Mouse (Mus musculus) intestine, embryonic 16.5 days (tissue): ENCODE results near the gene Alb. TPM values are rescaled to one million over a fixed set of nuclear protein-coding genes. Genes with fewer than 3 reads are reported as not detected.

Experiments used
- ATAC-seq: fragments of 200-750 bp; cut with Nextera tagmentation; 2 replicates; pipeline ENCODE4 v1.8.0; 2017; ENCODE audit warnings: moderate TSS enrichment, moderate library complexity
- H3K27ac ChIP-seq: fragments of 300-500 bp; sonication (generic); 2 replicates; pipeline ENCODE4 v1.5.1; 2014; ENCODE audit warnings: mild to moderate bottlenecking, low read length
- H3K27me3 ChIP-seq: fragments of 300-500 bp; sonication (generic); replicated peaks from 2 replicates; pipeline ENCODE4 v1.6.1; 2014; ENCODE audit warnings: low read length, control low read depth, mixed read lengths; ENCODE audit not compliant: control insufficient read depth, insufficient read depth
- H3K36me3 ChIP-seq: fragments of 300-500 bp; sonication (generic); 2 replicates; pipeline ENCODE4 v1.6.1; 2014; ENCODE audit warnings: low read length, control low read depth; ENCODE audit not compliant: control insufficient read depth, insufficient read depth
- H3K4me1 ChIP-seq: fragments of 300-500 bp; sonication (generic); 2 replicates; pipeline ENCODE4 v1.6.1; 2014; ENCODE audit warnings: low read length, control low read depth, mixed read lengths; ENCODE audit not compliant: control insufficient read depth, insufficient read depth
- H3K4me2 ChIP-seq: fragments of 300-500 bp; sonication (generic); 2 replicates; pipeline ENCODE4 v1.6.1; 2014; ENCODE audit warnings: low read depth, low read length, control low read depth
- H3K4me3 ChIP-seq: fragments of 300-500 bp; sonication (generic); 2 replicates; pipeline ENCODE4 v1.5.1; 2014; ENCODE audit warnings: mild to moderate bottlenecking, low read length
- H3K9ac ChIP-seq: fragments of 300-500 bp; sonication (generic); 2 replicates; pipeline ENCODE4 v1.6.1; 2014; ENCODE audit warnings: low read depth, low read length
- H3K9me3 ChIP-seq: fragments of 300-500 bp; sonication (generic); 2 replicates; pipeline ENCODE4 v1.6.1; 2016; ENCODE audit warnings: low read length, control low read depth; ENCODE audit not compliant: control insufficient read depth
- WGBS: fragments of 180-500 bp; shearing (Covaris S2); extraction: QIAGEN DNeasy Blood & Tissue Kit; methylation state at CpG from one replicate; pipeline ENCODE4 v1.1.7; 2014; 5-methylcytosine and 5-hydroxymethylcytosine counted together
- polyA plus RNA-seq: library from polyadenylated mRNA; unstranded; fragments of >200 nt; fragmentation: Nextera tagmentation; extraction: Ambion mirVana; gene quantifications from 2 replicates; pipeline ENCODE4 v1.2.1, GENCODE M21; 2015

The Alb gene
- polyA plus RNA-seq, 1 experiment from 2014 or later = 106 TPM

DNA sequence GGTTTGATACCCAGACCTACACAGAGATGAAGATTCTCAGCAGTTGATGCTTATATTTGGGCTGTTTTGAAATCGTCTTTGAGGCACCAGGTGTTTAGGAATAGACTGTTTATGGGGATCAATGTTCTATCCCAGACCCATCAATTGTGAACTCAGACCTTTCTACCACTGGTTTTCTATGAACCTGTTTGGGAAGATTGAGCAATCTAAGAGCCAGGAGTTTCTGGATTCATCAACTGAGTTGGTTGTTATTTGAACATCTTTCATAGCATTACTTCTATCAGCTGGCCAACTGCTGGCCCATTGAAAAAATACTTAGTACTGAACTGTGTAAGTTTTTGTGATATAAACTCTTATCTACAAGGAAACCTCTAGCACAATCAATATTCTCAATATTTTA, 3.5 kb upstream of the Alb start:
- 75% methylated on average over 1 of the region's 1 CpGs for WGBS
- ATAC-seq = no peak
- Histone ChIP-seq H3K27ac (no peak overlapping the region), H3K9me3 (no peaks in the 10 kb centered on the region), H3K9ac (no peak overlapping the region), H3K4me1 (no peaks in the 10 kb centered on the region), H3K4me2 (no peak overlapping the region), H3K36me3 (no peaks in the 10 kb centered on the region), H3K27me3 (no peaks in the 10 kb centered on the region), H3K4me3 (no peak overlapping the region)

DNA sequence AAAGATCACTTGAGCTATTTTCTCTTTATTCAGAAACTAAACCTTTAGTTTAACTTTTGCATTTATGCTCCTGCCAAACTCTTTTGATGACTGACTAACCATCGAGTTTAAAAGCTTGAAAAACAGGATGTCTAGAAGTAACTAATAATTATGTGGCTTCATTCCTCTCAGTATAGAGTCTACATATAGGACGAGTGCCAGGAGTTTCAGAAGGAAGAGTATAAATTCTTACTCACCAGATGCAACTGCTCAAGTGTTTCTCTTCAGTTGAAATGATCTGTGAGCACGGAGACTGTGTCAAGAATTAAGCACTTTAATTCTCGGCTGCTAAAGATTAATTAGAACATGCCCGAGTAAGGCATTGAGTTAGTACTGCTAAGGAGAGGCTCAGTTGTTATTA, 2.0 kb upstream of the Alb start:
- Histone ChIP-seq H3K27me3 (no peaks in the 10 kb centered on the region), H3K9me3 (no peaks in the 10 kb centered on the region), H3K27ac (no peak overlapping the region), H3K4me1 (no peaks in the 10 kb centered on the region), H3K36me3 (no peaks in the 10 kb centered on the region), H3K4me2 (no peak overlapping the region), H3K4me3 (no peak overlapping the region), H3K9ac (no peak overlapping the region)
- WGBS = 50% methylated on average over 5 of the region's 5 CpGs
- 0 out of 2 replicates have a peak, but pooled peaks have one; percentile 60 for ATAC-seq

DNA sequence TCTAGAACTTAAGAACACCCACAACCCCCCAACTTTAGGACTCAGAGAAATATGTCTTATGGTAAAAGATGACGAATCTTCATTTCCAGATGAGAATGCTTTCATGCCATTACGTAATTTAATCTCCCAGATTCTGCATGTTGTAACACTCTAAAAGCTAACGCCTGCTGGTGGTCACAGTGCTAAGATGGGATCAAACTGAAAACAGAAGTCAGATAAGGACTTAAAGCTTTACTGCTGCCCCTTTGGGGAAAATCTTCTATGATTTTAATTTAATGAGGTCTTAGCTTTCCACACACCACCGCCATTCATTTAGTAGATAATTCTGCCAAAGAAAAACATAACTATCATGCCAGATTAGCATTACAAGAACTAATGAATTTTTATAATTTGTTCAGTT, 6.1 kb downstream of the Alb start:
- Histone ChIP-seq H3K9ac (no peak overlapping the region), H3K4me1 (no peaks in the 10 kb centered on the region), H3K4me2 (no peak overlapping the region), H3K9me3 (no peaks in the 10 kb centered on the region), H3K36me3 (no peaks in the 10 kb centered on the region), H3K27me3 (no peaks in the 10 kb centered on the region), H3K27ac (no peak overlapping the region), H3K4me3 (no peak overlapping the region)
- 79% methylated on average over 4 of the region's 4 CpGs for WGBS
- ATAC-seq = no peak

DNA sequence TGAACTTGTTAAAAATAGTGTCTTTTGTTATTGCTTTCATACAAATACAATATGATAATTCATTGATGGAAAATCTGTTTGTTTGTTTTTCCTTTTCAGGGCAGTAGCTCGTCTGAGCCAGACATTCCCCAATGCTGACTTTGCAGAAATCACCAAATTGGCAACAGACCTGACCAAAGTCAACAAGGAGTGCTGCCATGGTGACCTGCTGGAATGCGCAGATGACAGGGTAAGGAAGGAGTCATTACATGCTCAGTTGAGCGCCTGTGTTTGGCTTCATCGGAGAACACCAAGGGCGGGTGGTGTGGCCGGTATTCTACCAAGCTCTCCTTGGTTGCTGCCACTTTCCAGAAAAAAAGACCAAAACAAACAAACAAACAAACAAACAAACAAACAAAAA, 6.5 kb downstream of the Alb start:
- 43% methylated on average over 6 of the region's 6 CpGs for WGBS
- H3K27me3 ChIP-seq = no peaks in the 10 kb centered on the region
- H3K9me3 ChIP-seq = no peaks in the 10 kb centered on the region
- H3K9ac ChIP-seq = no peak overlapping the region
- no peak for ATAC-seq
- no peak overlapping the region for H3K4me3 ChIP-seq
- no peaks in the 10 kb centered on the region for H3K36me3 ChIP-seq
- H3K4me1 ChIP-seq = no peaks in the 10 kb centered on the region
- H3K4me2 ChIP-seq = no peak overlapping the region
- no peak overlapping the region for H3K27ac ChIP-seq

DNA sequence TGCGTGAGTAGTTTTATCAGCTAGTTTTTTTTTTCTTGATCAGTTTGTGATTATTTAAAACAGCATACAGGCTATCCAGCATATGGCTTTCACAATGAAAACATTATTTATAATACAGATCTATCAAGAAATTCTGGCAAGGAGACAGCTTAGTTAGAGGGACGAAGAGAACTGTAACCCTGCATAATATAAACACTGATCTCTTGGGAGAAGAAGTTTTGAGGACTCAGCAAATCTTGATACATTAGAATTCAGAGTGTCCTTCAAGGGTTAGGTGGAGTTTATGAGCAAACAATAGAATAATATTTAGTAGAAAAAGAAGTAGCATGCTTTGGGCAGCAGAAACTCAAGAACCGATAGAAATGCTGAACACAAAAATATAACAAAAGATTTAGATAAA, 10.1 kb downstream of the Alb start:
- Histone ChIP-seq H3K4me2 (no peak overlapping the region), H3K27ac (no peak overlapping the region), H3K9ac (no peak overlapping the region), H3K36me3 (no peaks in the 10 kb centered on the region), H3K27me3 (no peaks in the 10 kb centered on the region), H3K4me1 (no peaks in the 10 kb centered on the region), H3K9me3 (no peaks in the 10 kb centered on the region), H3K4me3 (no peak overlapping the region)
- 77% methylated on average over 3 of the region's 3 CpGs for WGBS
- no peak for ATAC-seq

DNA sequence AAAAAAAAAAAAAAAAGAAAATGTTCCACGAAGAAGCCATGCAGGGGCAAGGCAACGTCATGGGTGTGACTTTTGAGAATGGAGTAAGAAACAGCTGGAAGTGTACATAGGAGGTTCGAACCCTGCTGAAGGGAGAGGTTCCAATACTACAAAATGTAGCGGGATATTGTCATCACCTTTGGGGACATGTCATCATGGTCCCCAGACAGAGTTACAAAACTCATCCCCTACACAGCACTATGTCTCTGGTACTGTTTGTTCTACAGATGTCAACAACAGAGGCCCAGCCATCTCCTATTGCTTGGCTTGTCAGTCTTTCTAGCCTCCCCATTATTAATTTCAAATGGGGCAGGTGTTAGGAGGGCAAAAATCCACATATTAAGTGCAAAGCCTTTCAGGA, 13.2 kb downstream of the Alb start:
- Histone ChIP-seq H3K4me3 (no peak overlapping the region), H3K9ac (no peak overlapping the region), H3K36me3 (no peaks in the 10 kb centered on the region), H3K4me1 (no peaks in the 10 kb centered on the region), H3K27me3 (no peaks in the 10 kb centered on the region), H3K4me2 (no peak overlapping the region), H3K27ac (no peak overlapping the region), H3K9me3 (no peaks in the 10 kb centered on the region)
- 89% methylated on average over 4 of the region's 4 CpGs for WGBS
- no peak for ATAC-seq

DNA sequence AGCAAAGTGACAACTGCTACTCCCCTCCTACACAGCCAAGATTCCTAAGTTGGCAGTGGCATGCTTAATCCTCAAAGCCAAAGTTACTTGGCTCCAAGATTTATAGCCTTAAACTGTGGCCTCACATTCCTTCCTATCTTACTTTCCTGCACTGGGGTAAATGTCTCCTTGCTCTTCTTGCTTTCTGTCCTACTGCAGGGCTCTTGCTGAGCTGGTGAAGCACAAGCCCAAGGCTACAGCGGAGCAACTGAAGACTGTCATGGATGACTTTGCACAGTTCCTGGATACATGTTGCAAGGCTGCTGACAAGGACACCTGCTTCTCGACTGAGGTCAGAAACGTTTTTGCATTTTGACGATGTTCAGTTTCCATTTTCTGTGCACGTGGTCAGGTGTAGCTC, 13.7 kb downstream of the Alb start:
- Histone ChIP-seq H3K27me3 (no peaks in the 10 kb centered on the region), H3K4me1 (no peaks in the 10 kb centered on the region), H3K36me3 (no peaks in the 10 kb centered on the region), H3K9me3 (no peaks in the 10 kb centered on the region), H3K4me2 (no peak overlapping the region), H3K9ac (no peak overlapping the region), H3K27ac (no peak overlapping the region), H3K4me3 (no peak overlapping the region)
- WGBS = 78% methylated on average over 5 of the region's 5 CpGs
- no peak for ATAC-seq

DNA sequence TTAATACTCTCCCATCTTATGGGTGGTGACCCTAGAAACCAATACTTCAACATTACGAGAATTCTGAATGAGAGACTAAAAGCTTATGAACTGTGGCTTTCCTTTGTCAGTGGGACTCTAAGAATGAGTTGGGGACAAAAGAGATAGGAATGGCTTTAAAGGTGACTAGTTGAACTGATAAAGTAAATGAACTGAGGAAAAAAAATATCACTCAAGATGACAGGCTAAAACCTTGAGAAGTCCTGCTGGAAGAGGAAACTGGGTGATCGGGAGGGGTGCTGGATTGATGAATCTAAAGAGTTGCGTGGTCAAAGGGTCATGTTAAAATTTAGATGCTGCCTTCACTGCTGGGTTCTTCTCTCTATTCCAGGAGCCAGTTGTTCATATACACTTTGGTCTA, 16.0 kb downstream of the Alb start:
- H3K27me3 ChIP-seq = no peaks in the 10 kb centered on the region
- no peak overlapping the region for H3K9ac ChIP-seq
- no peaks in the 10 kb centered on the region for H3K9me3 ChIP-seq
- H3K27ac ChIP-seq = no peak overlapping the region
- H3K36me3 ChIP-seq = no peaks in the 10 kb centered on the region
- no peak overlapping the region for H3K4me3 ChIP-seq
- WGBS = 87% methylated on average over 3 of the region's 3 CpGs
- no peak overlapping the region for H3K4me2 ChIP-seq
- no peak for ATAC-seq
- H3K4me1 ChIP-seq = no peaks in the 10 kb centered on the region

DNA sequence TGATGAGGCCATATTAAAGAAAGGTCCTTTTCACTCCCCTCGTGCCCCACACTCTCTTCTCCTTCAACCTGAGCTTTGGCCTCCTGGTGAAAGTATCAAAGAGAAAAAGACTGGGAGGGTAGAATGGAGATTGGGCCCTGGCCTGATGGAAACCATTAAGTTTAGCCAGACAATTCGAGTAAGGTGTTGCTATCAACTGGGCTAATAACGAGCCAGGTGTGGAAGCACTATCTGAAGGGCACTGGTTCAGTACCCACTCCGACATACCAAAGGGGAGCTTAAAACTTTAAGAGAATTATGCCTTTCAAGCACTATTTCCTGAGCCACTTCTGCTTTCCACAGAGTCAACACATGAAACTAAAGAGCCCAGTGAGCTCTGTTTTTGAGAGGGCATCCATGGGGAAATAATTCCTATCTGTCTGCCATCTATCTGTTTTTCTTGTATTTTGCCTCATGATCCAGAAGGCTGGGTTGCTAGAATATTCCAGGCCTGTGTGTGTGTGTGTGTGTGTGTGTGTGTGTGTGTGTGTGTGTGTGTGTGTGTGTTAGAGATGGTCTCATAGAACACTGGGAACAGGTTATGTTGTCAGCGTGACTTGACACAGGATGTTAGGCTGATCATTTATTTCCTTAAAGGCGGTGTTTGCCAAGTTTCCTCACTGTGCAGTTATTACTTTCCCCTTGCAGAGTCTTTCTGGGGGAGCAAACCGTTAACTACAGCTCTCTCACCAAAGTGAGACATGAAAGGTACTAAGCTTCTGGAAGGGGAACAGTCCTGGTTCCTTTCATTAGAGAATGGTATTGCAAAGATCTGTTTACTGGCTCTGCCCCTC, 16.8 kb downstream of the Alb start:
- no peak overlapping the region for H3K4me3 ChIP-seq
- no peak overlapping the region for H3K27ac ChIP-seq
- no peak for ATAC-seq
- no peaks in the 10 kb centered on the region for H3K27me3 ChIP-seq
- WGBS = 71% methylated on average over 7 of the region's 7 CpGs
- H3K9me3 ChIP-seq = no peaks in the 10 kb centered on the region
- H3K4me1 ChIP-seq = no peaks in the 10 kb centered on the region
- H3K9ac ChIP-seq = no peak overlapping the region
- H3K4me2 ChIP-seq = no peak overlapping the region
- no peaks in the 10 kb centered on the region for H3K36me3 ChIP-seq

DNA sequence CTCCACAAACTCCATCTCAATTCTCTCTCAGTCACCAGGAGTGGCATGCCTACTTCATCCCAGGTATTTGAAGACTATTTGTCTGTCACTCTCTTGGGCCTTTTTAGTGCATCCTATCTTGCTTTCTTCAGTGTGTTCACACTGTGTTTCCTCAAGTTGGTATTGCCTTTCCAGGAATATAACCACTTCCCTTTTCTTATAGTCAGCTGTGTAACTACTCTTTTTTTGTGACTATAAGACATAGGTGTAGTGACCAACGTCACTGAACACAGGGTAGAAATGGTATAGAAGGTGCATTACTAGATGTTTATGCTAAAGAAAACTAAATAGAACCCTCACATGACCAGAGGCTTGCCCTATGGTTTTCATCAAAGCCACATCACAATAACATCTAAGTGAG, 18.2 kb downstream of the Alb start:
- no peak overlapping the region for H3K4me3 ChIP-seq
- WGBS = 92% methylated on average over 1 of the region's 1 CpGs
- no peaks in the 10 kb centered on the region for H3K36me3 ChIP-seq

More for the DNA sequence above, 18.2 kb downstream of the Alb start:
- no peaks in the 10 kb centered on the region for H3K27me3 ChIP-seq
- no peaks in the 10 kb centered on the region for H3K9me3 ChIP-seq
- no peak overlapping the region for H3K9ac ChIP-seq
- no peak overlapping the region for H3K4me2 ChIP-seq
- no peaks in the 10 kb centered on the region for H3K4me1 ChIP-seq
- no peak for ATAC-seq
- H3K27ac ChIP-seq = no peak overlapping the region
